Mouse (Mus musculus) stomach, embryonic 15.5 days (tissue): ENCODE results near the gene Hps4. TPM values are rescaled to one million over a fixed set of nuclear protein-coding genes. Genes with fewer than 3 reads are reported as not detected.

Source experiments
- ATAC-seq: fragments of 200-750 bp; cut with Nextera tagmentation; 2 replicates; pipeline ENCODE4 v1.8.0; 2017; ENCODE audit warnings: low read depth, moderate number of reproducible peaks, moderate TSS enrichment; ENCODE audit not compliant: insufficient read depth, low FRiP score
- H3K27ac ChIP-seq: fragments of 300-500 bp; sonication (generic); 2 replicates; pipeline ENCODE4 v1.5.1; 2015; ENCODE audit warnings: mild to moderate bottlenecking, inconsistent platforms
- H3K27me3 ChIP-seq: fragments of 300-500 bp; sonication (generic); replicated peaks from 2 replicates; pipeline ENCODE4 v1.6.1; 2015; ENCODE audit warnings: inconsistent platforms
- H3K36me3 ChIP-seq: fragments of 300-500 bp; sonication (generic); 2 replicates; pipeline ENCODE4 v1.6.1; 2015; ENCODE audit warnings: inconsistent platforms
- H3K4me1 ChIP-seq: fragments of 300-500 bp; sonication (generic); 2 replicates; pipeline ENCODE4 v1.6.1; 2015; ENCODE audit warnings: inconsistent platforms
- H3K4me2 ChIP-seq: fragments of 300-500 bp; sonication (generic); 2 replicates; pipeline ENCODE4 v1.6.1; 2015; ENCODE audit warnings: mild to moderate bottlenecking, inconsistent platforms
- H3K4me3 ChIP-seq: fragments of 300-500 bp; sonication (generic); replicated peaks from 2 replicates; pipeline ENCODE4 v1.5.1; 2015; ENCODE audit warnings: inconsistent platforms
- H3K9ac ChIP-seq: fragments of 300-500 bp; sonication (generic); 2 replicates; pipeline ENCODE4 v1.6.1; 2015; ENCODE audit warnings: inconsistent platforms
- H3K9me3 ChIP-seq: fragments of 300-500 bp; sonication (generic); 2 replicates; pipeline ENCODE4 v1.6.1; 2016; ENCODE audit warnings: inconsistent platforms
- WGBS: fragments of 180-500 bp; shearing (Covaris S2); methylation state at CpG from one replicate; pipeline ENCODE4 v1.1.7; 2015; 5-methylcytosine and 5-hydroxymethylcytosine counted together
- polyA plus RNA-seq: library from polyadenylated mRNA; unstranded; fragments of >200 nt; fragmentation: Nextera tagmentation; extraction: Ambion mirVana; gene quantifications from 2 replicates; pipeline ENCODE4 v1.2.1, GENCODE M21; 2015

Hps4 gene
- polyA plus RNA-seq, result 31.7 and 32.9 TPM in 2 replicates

GRCm38 (mm10) chr5:112342463-112343204 lies at the start of gene Hps4, which contains the start of gene Srrd:
Gene Hps4, plus strand, starts transcription at chr5:112343083.
Gene Srrd, minus strand, starts transcription at chr5:112343040.
- Histone ChIP-seq H3K27ac (peak within 1 kb of the TSS; percentile 66), H3K4me2 (peak within 1 kb of the TSS; percentile 87), H3K4me3 (peak within 1 kb of the TSS; percentile 96), H3K27me3 (no peaks in the 10 kb centered on the region), H3K36me3 (peaks cover 17% of the 10 kb centered on the region), H3K4me1 (peaks cover 24% of the 10 kb centered on the region), H3K9ac (peak within 1 kb of the TSS; percentile 82), H3K9me3 (no peaks in the 10 kb centered on the region)
- ATAC-seq, result peak; percentile 71
- 2% methylated on average over 54 of the region's 64 CpGs for WGBS

GRCm38 (mm10) chr5:112293800-112294199 lies 49.1 kb upstream of the Hps4 start:
- Histone ChIP-seq H3K27ac (no peak overlapping the region), H3K9me3 (no peaks in the 10 kb centered on the region), H3K36me3 (no peaks in the 10 kb centered on the region), H3K4me1 (peaks cover 31% of the 10 kb centered on the region), H3K27me3 (no peaks in the 10 kb centered on the region), H3K9ac (no peak overlapping the region), H3K4me3 (no peak overlapping the region), H3K4me2 (no peak overlapping the region)
- WGBS, result 52% methylated on average over 2 of the region's 2 CpGs
- ATAC-seq, result no peak

- Histone ChIP-seq H3K4me3 (no peak overlapping the region), H3K9me3 (no peaks in the 10 kb centered on the region), H3K4me1 (peaks cover 33% of the 10 kb centered on the region), H3K27ac (no peak overlapping the region), H3K27me3 (no peaks in the 10 kb centered on the region), H3K36me3 (no peaks in the 10 kb centered on the region), H3K9ac (no peak overlapping the region), H3K4me2 (no peak overlapping the region)
- ATAC-seq, result no peak
- WGBS, result 79% methylated on average over 4 of the region's 4 CpGs
Observed at GRCm38 (mm10) chr5:112294696-112295095, 48.2 kb upstream of the Hps4 start.

- no peak for ATAC-seq
- H3K4me1 ChIP-seq, result peaks cover 36% of the 10 kb centered on the region
- WGBS, result 55% methylated on average over 8 of the region's 8 CpGs
- H3K9ac ChIP-seq, result no peak overlapping the region
- no peak overlapping the region for H3K4me3 ChIP-seq
- no peak overlapping the region for H3K4me2 ChIP-seq
- no peaks in the 10 kb centered on the region for H3K36me3 ChIP-seq
- H3K27me3 ChIP-seq, result no peaks in the 10 kb centered on the region
- H3K27ac ChIP-seq, result no peak overlapping the region
- no peaks in the 10 kb centered on the region for H3K9me3 ChIP-seq
Observed at GRCm38 (mm10) chr5:112295162-112295561, 47.7 kb upstream of the Hps4 start.

- Histone ChIP-seq H3K4me1 (peaks cover 40% of the 10 kb centered on the region), H3K36me3 (no peaks in the 10 kb centered on the region), H3K4me3 (no peak overlapping the region), H3K9ac (no peak overlapping the region), H3K27me3 (no peaks in the 10 kb centered on the region), H3K9me3 (no peaks in the 10 kb centered on the region), H3K4me2 (no peak overlapping the region), H3K27ac (no peak overlapping the region)
- 69% methylated on average over 8 of the region's 8 CpGs for WGBS
- no peak for ATAC-seq
Observed at GRCm38 (mm10) chr5:112295564-112295963, 47.3 kb upstream of the Hps4 start.

GRCm38 (mm10) chr5:112296404-112297181 lies 46.3 kb upstream of the Hps4 start:
- Histone ChIP-seq H3K9ac (no peak overlapping the region), H3K9me3 (no peaks in the 10 kb centered on the region), H3K36me3 (no peaks in the 10 kb centered on the region), H3K27ac (peak overlapping the region; percentile 59), H3K27me3 (no peaks in the 10 kb centered on the region), H3K4me1 (peaks cover 37% of the 10 kb centered on the region), H3K4me2 (no peak overlapping the region), H3K4me3 (no peak overlapping the region)
- ATAC-seq, result peak; percentile 17; the same call in 1 of the 2 replicates
- 69% methylated on average over 6 of the region's 6 CpGs for WGBS

- Histone ChIP-seq H3K9me3 (no peaks in the 10 kb centered on the region), H3K36me3 (no peaks in the 10 kb centered on the region)
- 67% methylated on average over 2 of the region's 2 CpGs for WGBS
Observed at GRCm38 (mm10) chr5:112297257-112297656, 45.6 kb upstream of the Hps4 start.

GRCm38 (mm10) chr5:112298226-112298988 lies 44.5 kb upstream of the Hps4 start:
- Histone ChIP-seq H3K27ac (peak overlapping the region; percentile 59; the same call in 1 of the 2 replicates), H3K9ac (no peak overlapping the region), H3K4me1 (peaks cover 29% of the 10 kb centered on the region), H3K4me2 (no peak overlapping the region), H3K9me3 (no peaks in the 10 kb centered on the region), H3K27me3 (no peaks in the 10 kb centered on the region), H3K36me3 (no peaks in the 10 kb centered on the region), H3K4me3 (no peak overlapping the region)
- WGBS, result 82% methylated on average over 12 of the region's 12 CpGs
- ATAC-seq, result peak; percentile 42; the same call in 1 of the 2 replicates

More at GRCm38 (mm10) chr5:112297257-112297656, 45.6 kb upstream of the Hps4 start:
- ATAC-seq, result no peak
- no peak overlapping the region for H3K4me3 ChIP-seq
- no peak overlapping the region for H3K4me2 ChIP-seq
- no peaks in the 10 kb centered on the region for H3K27me3 ChIP-seq
- peaks cover 32% of the 10 kb centered on the region for H3K4me1 ChIP-seq
- H3K9ac ChIP-seq, result no peak overlapping the region
- H3K27ac ChIP-seq, result peak overlapping the region; percentile 59

GRCm38 (mm10) chr5:112299399-112299798 lies 43.5 kb upstream of the Hps4 start:
- Histone ChIP-seq H3K4me3 (no peak overlapping the region), H3K9me3 (no peaks in the 10 kb centered on the region), H3K4me1 (peaks cover 28% of the 10 kb centered on the region), H3K36me3 (no peaks in the 10 kb centered on the region), H3K27me3 (no peaks in the 10 kb centered on the region), H3K27ac (peak overlapping the region; percentile 59; the same call in 1 of the 2 replicates), H3K4me2 (no peak overlapping the region), H3K9ac (no peak overlapping the region)
- 75% methylated on average over 4 of the region's 4 CpGs for whole genome bisulfite sequencing
- ATAC-seq, result no peak

- no peaks in the 10 kb centered on the region for H3K27me3 ChIP-seq
- H3K4me1 ChIP-seq, result peaks cover 20% of the 10 kb centered on the region
- no peak overlapping the region for H3K27ac ChIP-seq
- H3K9me3 ChIP-seq, result no peaks in the 10 kb centered on the region
- no peak for ATAC-seq
- H3K4me3 ChIP-seq, result no peak overlapping the region
- H3K9ac ChIP-seq, result no peak overlapping the region
- no peak overlapping the region for H3K4me2 ChIP-seq
- H3K36me3 ChIP-seq, result no peaks in the 10 kb centered on the region
- 77% methylated on average over 2 of the region's 2 CpGs for WGBS
Observed at GRCm38 (mm10) chr5:112300112-112300511, 42.8 kb upstream of the Hps4 start.

- Histone ChIP-seq H3K4me2 (no peak overlapping the region), H3K4me3 (no peak overlapping the region), H3K27me3 (no peaks in the 10 kb centered on the region), H3K27ac (no peak overlapping the region), H3K9ac (no peak overlapping the region), H3K9me3 (no peaks in the 10 kb centered on the region), H3K36me3 (no peaks in the 10 kb centered on the region), H3K4me1 (peaks cover 20% of the 10 kb centered on the region)
- ATAC-seq, result no peak
- 75% methylated on average over 6 of the region's 6 CpGs for WGBS
Observed at GRCm38 (mm10) chr5:112300721-112301308, 42.1 kb upstream of the Hps4 start.
